Mouse (Mus musculus) ES-E14 (cell line): ENCODE measurements around the gene Snx32.

ENCODE experiments used
- CHD2 ChIP-seq: IDR thresholded peaks from 2 replicates; pipeline ENCODE4 v1.6.1; 2014; ENCODE audit warnings: mild to moderate bottlenecking, low read depth, low read length, inconsistent platforms
- ZC3H11A ChIP-seq: IDR thresholded peaks from 2 replicates; pipeline ENCODE4 v1.6.1; 2012; ENCODE audit warnings: low read depth, mild to moderate bottlenecking, inconsistent platforms, low read length, borderline replicate concordance

DNA sequence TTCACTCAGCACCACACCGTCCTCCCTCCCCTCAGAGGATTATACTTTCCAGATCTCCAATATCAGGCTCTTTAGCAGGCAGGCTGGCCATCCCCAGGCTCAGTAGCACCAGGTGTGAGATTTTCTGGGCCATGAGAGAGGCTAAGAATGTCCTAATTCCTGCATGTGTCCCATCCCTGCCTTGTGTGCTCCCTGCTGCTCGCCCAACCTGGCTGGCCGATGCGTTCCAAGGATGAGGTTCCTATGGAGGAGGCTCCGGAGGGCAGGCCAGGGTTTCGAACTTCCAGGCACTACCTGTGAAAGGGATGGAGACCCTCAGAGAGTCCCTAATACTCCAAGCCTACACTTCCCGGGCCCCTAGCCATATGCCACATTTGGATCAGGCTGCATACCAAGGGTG, 24.5 kb downstream of the Snx32 start:
- no peak for TF ChIP-seq CHD2
- TF ChIP-seq ZC3H11A: no peak
